Mouse (Mus musculus): ENCODE measurements around the gene Ubtf. TPM values are rescaled to one million over a fixed set of nuclear protein-coding genes. Genes with fewer than 3 reads are reported as not detected.

Gene Ubtf
- polyA plus RNA-seq, 1 experiment from 2014 or later: 51.0 TPM

GRCm38 (mm10) chr11:102317298-102317900 is 2.1 kb downstream of the Ubtf start:
- ATAC-seq (replicated peaks; ENCODE audit: insufficient number of reproducible peaks, insufficient read depth, low FRiP score, low read depth): peak; percentile 7

GRCm38 (mm10) chr11:102316572-102317297 is 2.8 kb downstream of the Ubtf start:
- peaks cover 34% of the 10 kb centered on the region for H3K36me3 ChIP-seq
- peaks cover 24% of the 10 kb centered on the region for H3K4me1 ChIP-seq (replicated peaks)
- H3K4me3 ChIP-seq: peak overlapping the region; percentile 99
- H3K27ac ChIP-seq: peak overlapping the region; percentile 100
- no peaks in the 10 kb centered on the region for H3K27me3 ChIP-seq
- H3K9me3 ChIP-seq (replicated peaks): no peaks in the 10 kb centered on the region
- H3K4me2 ChIP-seq: peak overlapping the region; percentile 95
- H3K9ac ChIP-seq: peak overlapping the region; percentile 100
- ATAC-seq (replicated peaks; ENCODE audit: insufficient number of reproducible peaks, insufficient read depth, low FRiP score, low read depth): peak; percentile 19
- under 1% methylated on average over 62 of the region's 80 CpGs for WGBS

More at GRCm38 (mm10) chr11:102317298-102317900, 2.1 kb downstream of the Ubtf start:
- no peaks in the 10 kb centered on the region for H3K9me3 ChIP-seq (replicated peaks)
- peak overlapping the region; percentile 100 for H3K27ac ChIP-seq
- H3K4me3 ChIP-seq: peak overlapping the region; percentile 99
- under 1% methylated on average over 71 of the region's 87 CpGs for WGBS
- H3K27me3 ChIP-seq: no peaks in the 10 kb centered on the region
- H3K4me1 ChIP-seq (replicated peaks): peaks cover 24% of the 10 kb centered on the region
- H3K4me2 ChIP-seq: peak overlapping the region; percentile 95
- H3K36me3 ChIP-seq: peaks cover 29% of the 10 kb centered on the region
- H3K9ac ChIP-seq: peak overlapping the region; percentile 100

GRCm38 (mm10) chr11:102315690-102316571 is 3.6 kb downstream of the Ubtf start:
- peak overlapping the region; percentile 95 for H3K4me2 ChIP-seq
- ATAC-seq (replicated peaks; ENCODE audit: insufficient number of reproducible peaks, insufficient read depth, low FRiP score, low read depth): no peak
- no peaks in the 10 kb centered on the region for H3K27me3 ChIP-seq
- peak overlapping the region; percentile 66 for H3K9ac ChIP-seq
- H3K4me1 ChIP-seq (replicated peaks): peaks cover 27% of the 10 kb centered on the region
- no peaks in the 10 kb centered on the region for H3K9me3 ChIP-seq (replicated peaks)
- peak overlapping the region; percentile 100 for H3K27ac ChIP-seq
- peaks cover 34% of the 10 kb centered on the region for H3K36me3 ChIP-seq
- H3K4me3 ChIP-seq: peak overlapping the region; percentile 99
- WGBS: 16% methylated on average over 14 of the region's 14 CpGs

- H3K4me1 ChIP-seq (replicated peaks): peaks cover 35% of the 10 kb centered on the region
- no peak overlapping the region for H3K27ac ChIP-seq
- no peak overlapping the region for H3K4me2 ChIP-seq
- WGBS: 87% methylated on average over 12 of the region's 12 CpGs
- no peaks in the 10 kb centered on the region for H3K9me3 ChIP-seq (replicated peaks)
- no peak for ATAC-seq (replicated peaks; ENCODE audit: insufficient number of reproducible peaks, insufficient read depth, low FRiP score, low read depth)
- H3K9ac ChIP-seq: no peak overlapping the region
- no peak overlapping the region for H3K4me3 ChIP-seq
- H3K36me3 ChIP-seq: peaks cover 40% of the 10 kb centered on the region
- no peaks in the 10 kb centered on the region for H3K27me3 ChIP-seq
Observed at GRCm38 (mm10) chr11:102314321-102314720, 5.2 kb downstream of the Ubtf start.

- H3K27me3 ChIP-seq: no peaks in the 10 kb centered on the region
- H3K9ac ChIP-seq: no peak overlapping the region
- H3K36me3 ChIP-seq: peaks cover 47% of the 10 kb centered on the region
- H3K27ac ChIP-seq: no peak overlapping the region
- H3K4me2 ChIP-seq: no peak overlapping the region
- no peak for ATAC-seq (replicated peaks; ENCODE audit: insufficient number of reproducible peaks, insufficient read depth, low FRiP score, low read depth)
- H3K4me1 ChIP-seq (replicated peaks): peaks cover 42% of the 10 kb centered on the region
- H3K9me3 ChIP-seq (replicated peaks): no peaks in the 10 kb centered on the region
- WGBS: 90% methylated on average over 6 of the region's 6 CpGs
- H3K4me3 ChIP-seq: no peak overlapping the region
Observed at GRCm38 (mm10) chr11:102312586-102312985, 7.0 kb downstream of the Ubtf start.

- H3K36me3 ChIP-seq: peaks cover 53% of the 10 kb centered on the region
- WGBS: 88% methylated on average over 4 of the region's 4 CpGs
- no peak for ATAC-seq (replicated peaks; ENCODE audit: insufficient number of reproducible peaks, insufficient read depth, low FRiP score, low read depth)
- peaks cover 42% of the 10 kb centered on the region for H3K4me1 ChIP-seq (replicated peaks)
- H3K27ac ChIP-seq: no peak overlapping the region
- H3K9ac ChIP-seq: no peak overlapping the region
- H3K9me3 ChIP-seq (replicated peaks): no peaks in the 10 kb centered on the region
- no peak overlapping the region for H3K4me3 ChIP-seq
- no peaks in the 10 kb centered on the region for H3K27me3 ChIP-seq
- H3K4me2 ChIP-seq: no peak overlapping the region
Observed at GRCm38 (mm10) chr11:102311966-102312365, 7.6 kb downstream of the Ubtf start.

- Histone ChIP-seq H3K9ac (no peak overlapping the region; the same call in 1 of the 2 replicates), H3K4me3 (no peak overlapping the region), H3K27ac (no peak overlapping the region), H3K4me2 (no peak overlapping the region), H3K27me3 (no peaks in the 10 kb centered on the region), H3K4me1 (replicated peaks) (peaks cover 37% of the 10 kb centered on the region), H3K9me3 (replicated peaks) (no peaks in the 10 kb centered on the region), H3K36me3 (peaks cover 62% of the 10 kb centered on the region)
- no peak for ATAC-seq (replicated peaks; ENCODE audit: insufficient number of reproducible peaks, insufficient read depth, low FRiP score, low read depth)
- 48% methylated on average over 37 of the region's 38 CpGs for WGBS
Observed at GRCm38 (mm10) chr11:102310768-102311695, 8.5 kb downstream of the Ubtf start.

GRCm38 (mm10) chr11:102309821-102310617 is 9.5 kb downstream of the Ubtf start:
- Histone ChIP-seq H3K4me1 (replicated peaks) (peaks cover 27% of the 10 kb centered on the region), H3K4me3 (peak overlapping the region; percentile 51), H3K36me3 (peaks cover 58% of the 10 kb centered on the region), H3K9me3 (replicated peaks) (no peaks in the 10 kb centered on the region), H3K4me2 (peak overlapping the region; percentile 77), H3K27ac (peak overlapping the region; percentile 74; the same call in 1 of the 2 replicates), H3K27me3 (no peaks in the 10 kb centered on the region), H3K9ac (0 out of 2 replicates have a peak overlapping the region, but pooled peaks have one; percentile 55)
- no peak for ATAC-seq (replicated peaks; ENCODE audit: insufficient number of reproducible peaks, insufficient read depth, low FRiP score, low read depth)
- WGBS: 82% methylated on average over 22 of the region's 22 CpGs

GRCm38 (mm10) chr11:102308979-102309378 is 10.6 kb downstream of the Ubtf start:
- ATAC-seq (replicated peaks; ENCODE audit: insufficient number of reproducible peaks, insufficient read depth, low FRiP score, low read depth): peak; percentile 94
- peak overlapping the region; percentile 77 for H3K4me2 ChIP-seq
- H3K4me3 ChIP-seq: peak overlapping the region; percentile 51
- peak overlapping the region; percentile 74 for H3K27ac ChIP-seq
- no peaks in the 10 kb centered on the region for H3K9me3 ChIP-seq (replicated peaks)
- H3K4me1 ChIP-seq (replicated peaks): peaks cover 27% of the 10 kb centered on the region
- H3K27me3 ChIP-seq: no peaks in the 10 kb centered on the region
- H3K36me3 ChIP-seq: peaks cover 50% of the 10 kb centered on the region
- WGBS: under 1% methylated on average over 27 of the region's 27 CpGs
- peak overlapping the region; percentile 55 for H3K9ac ChIP-seq

GRCm38 (mm10) chr11:102308104-102308503 is 11.4 kb downstream of the Ubtf start:
- Histone ChIP-seq H3K4me2 (no peak overlapping the region), H3K9me3 (replicated peaks) (no peaks in the 10 kb centered on the region), H3K4me1 (replicated peaks) (peaks cover 27% of the 10 kb centered on the region), H3K4me3 (no peak overlapping the region), H3K36me3 (peaks cover 41% of the 10 kb centered on the region), H3K27me3 (no peaks in the 10 kb centered on the region), H3K9ac (no peak overlapping the region), H3K27ac (no peak overlapping the region)
- ATAC-seq (replicated peaks; ENCODE audit: insufficient number of reproducible peaks, insufficient read depth, low FRiP score, low read depth): no peak
- WGBS: 79% methylated on average over 9 of the region's 9 CpGs
